Mouse (Mus musculus) hindbrain, postnatal 0 days (tissue): ENCODE results near the gene Zfp853. TPM values are rescaled to one million over a fixed set of nuclear protein-coding genes. Genes with fewer than 3 reads are reported as not detected.

Experiments
- ATAC-seq: fragments of 200-750 bp; cut with Nextera tagmentation; 2 replicates; pipeline ENCODE4 v1.8.0; 2017; ENCODE audit warnings: mild to moderate bottlenecking, moderate TSS enrichment, moderate library complexity
- DNase-seq: peaks from one replicate; pipeline ENCODE4 v3.0.0-alpha.2; 2015; ENCODE audit warnings: low spot score
- H3K27ac ChIP-seq: fragments of 300-500 bp; sonication (generic); 2 replicates; pipeline ENCODE4 v1.5.1; 2014; ENCODE audit warnings: mild to moderate bottlenecking
- H3K27me3 ChIP-seq: fragments of 300-500 bp; sonication (generic); 2 replicates; pipeline ENCODE4 v1.6.1; 2014; ENCODE audit warnings: low read length, mixed read lengths; ENCODE audit not compliant: insufficient read depth
- H3K36me3 ChIP-seq: fragments of 300-500 bp; sonication (generic); 2 replicates; pipeline ENCODE4 v1.6.1; 2014; ENCODE audit warnings: low read length, mixed read lengths; ENCODE audit not compliant: insufficient read depth
- H3K4me1 ChIP-seq: fragments of 300-500 bp; sonication (generic); 2 replicates; pipeline ENCODE4 v1.6.1; 2014; ENCODE audit warnings: antibody characterized with exemption, low read length, mixed read lengths; ENCODE audit not compliant: insufficient read depth
- H3K4me2 ChIP-seq: fragments of 300-500 bp; sonication (generic); 2 replicates; pipeline ENCODE4 v1.6.1; 2014; ENCODE audit warnings: low read depth, mild to moderate bottlenecking, low read length, moderate library complexity, mixed read lengths
- H3K4me3 ChIP-seq: fragments of 300-500 bp; sonication (generic); 2 replicates; pipeline ENCODE4 v1.5.1; 2014; ENCODE audit warnings: low read length
- H3K9ac ChIP-seq: fragments of 300-500 bp; sonication (generic); replicated peaks from 2 replicates; pipeline ENCODE4 v1.6.1; 2014; ENCODE audit warnings: mild to moderate bottlenecking, low read length, moderate library complexity, mixed read lengths
- H3K9me3 ChIP-seq: fragments of 300-500 bp; sonication (generic); 2 replicates; pipeline ENCODE4 v1.6.1; 2016; ENCODE audit warnings: low read length, mixed read lengths
- CTCF ChIP-seq: IDR thresholded peaks from 2 replicates; pipeline ENCODE4 v1.5.1; 2016; ENCODE audit warnings: antibody characterized with exemption, control low read depth, low read depth
- WGBS: fragments of 180-500 bp; shearing (Covaris S2); extraction: QIAGEN DNeasy Blood & Tissue Kit; methylation state at CpG from one replicate; pipeline ENCODE4 v1.1.7; 2014; 5-methylcytosine and 5-hydroxymethylcytosine counted together
- polyA plus RNA-seq: library from polyadenylated mRNA; unstranded; fragments of >200 nt; fragmentation: Nextera tagmentation; extraction: Ambion mirVana; gene quantifications from 2 replicates; pipeline ENCODE4 v1.2.1, GENCODE M21; 2015
- total RNA-seq: library from RNA; depleted of rRNA; stranded (reverse); fragments of >200 nt; gene quantifications from 2 replicates; pipeline ENCODE4 v1.2.3, GENCODE M21; 2014

Gene Zfp853
- total and polyA plus RNA-seq, 2 experiments from 2014 or later: 0.53 to 33.5 TPM

DNA sequence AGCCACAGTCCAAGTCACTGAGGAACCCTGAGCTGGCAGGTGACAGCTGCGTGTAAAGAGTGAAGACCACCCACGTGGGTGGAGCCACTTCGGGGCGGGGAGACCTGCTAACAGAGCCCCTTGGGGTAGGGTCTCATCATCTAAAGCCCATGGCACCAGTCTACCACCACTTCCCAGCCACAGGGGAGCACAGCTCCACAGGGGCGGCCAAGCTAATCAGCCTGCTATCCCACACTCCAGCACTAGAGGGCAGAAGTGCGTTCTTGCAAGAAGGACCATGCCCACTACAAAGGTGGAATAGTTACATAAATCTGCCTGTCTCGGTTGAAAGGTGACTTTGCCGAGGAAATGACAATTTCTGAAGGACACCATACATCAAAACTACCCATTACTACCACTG lies 18.5 kb upstream of the Zfp853 start:
- peaks cover 48% of the 10 kb centered on the region for H3K36me3 ChIP-seq
- WGBS: 61% methylated on average over 8 of the region's 8 CpGs

DNA sequence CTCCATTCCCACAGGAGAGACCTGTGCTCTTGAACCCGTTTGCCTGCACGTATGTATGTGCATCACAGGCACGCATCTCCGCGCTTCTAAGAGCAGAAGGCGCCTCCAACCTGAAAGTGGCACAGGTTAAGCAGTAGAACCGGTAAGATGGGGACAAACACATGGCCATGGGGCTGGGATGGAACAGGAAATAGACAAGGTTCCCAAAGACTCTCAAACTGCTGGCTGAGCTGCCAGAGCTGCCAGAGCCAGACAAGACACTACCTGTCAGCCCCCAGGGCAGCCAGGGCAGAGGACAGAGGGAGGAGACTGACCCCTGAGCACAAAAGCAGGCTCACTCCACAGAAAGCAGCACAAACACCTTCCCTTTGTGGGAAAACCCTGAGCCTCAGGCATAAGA lies 16.5 kb upstream of the Zfp853 start:
- Histone ChIP-seq H3K36me3 (peaks cover 51% of the 10 kb centered on the region), H3K4me1 (peaks cover 10% of the 10 kb centered on the region; the same call in 1 of the 2 replicates), H3K4me2 (no peak overlapping the region), H3K27me3 (no peaks in the 10 kb centered on the region), H3K9me3 (no peaks in the 10 kb centered on the region), H3K4me3 (no peak overlapping the region), H3K27ac (no peak overlapping the region), H3K9ac (no peak overlapping the region)
- ATAC-seq (no peak), DNase-seq (no peak)
- WGBS: 98% methylated on average over 7 of the region's 7 CpGs
- TF ChIP-seq CTCF: no peak

More for the DNA sequence above, 18.5 kb upstream of the Zfp853 start:
- H3K9me3 ChIP-seq: no peaks in the 10 kb centered on the region
- no peak overlapping the region for H3K4me2 ChIP-seq
- H3K4me3 ChIP-seq: no peak overlapping the region
- no peaks in the 10 kb centered on the region for H3K27me3 ChIP-seq
- no peak overlapping the region for H3K9ac ChIP-seq
- peak; percentile 87 for DNase-seq
- H3K4me1 ChIP-seq: peaks cover 10% of the 10 kb centered on the region; the same call in 1 of the 2 replicates
- no peak for ATAC-seq
- H3K27ac ChIP-seq: no peak overlapping the region
- peak; percentile 86 for TF ChIP-seq CTCF

- no peak for TF ChIP-seq CTCF
- 0 out of 2 replicates have a peak, but pooled peaks cover 5% of the 10 kb centered on the region for H3K4me1 ChIP-seq
- no peaks in the 10 kb centered on the region for H3K9me3 ChIP-seq
- WGBS: 93% methylated on average over 5 of the region's 5 CpGs
- no peak overlapping the region for H3K4me2 ChIP-seq
- no peak overlapping the region for H3K27ac ChIP-seq
- H3K9ac ChIP-seq: no peak overlapping the region
- no peaks in the 10 kb centered on the region for H3K27me3 ChIP-seq
- H3K36me3 ChIP-seq: peaks cover 51% of the 10 kb centered on the region
- H3K4me3 ChIP-seq: no peak overlapping the region
- ATAC-seq (no peak), DNase-seq (no peak)
Observed at GRCm38 (mm10) chr5:143308825-143309224, 15.4 kb upstream of the Zfp853 start.

DNA sequence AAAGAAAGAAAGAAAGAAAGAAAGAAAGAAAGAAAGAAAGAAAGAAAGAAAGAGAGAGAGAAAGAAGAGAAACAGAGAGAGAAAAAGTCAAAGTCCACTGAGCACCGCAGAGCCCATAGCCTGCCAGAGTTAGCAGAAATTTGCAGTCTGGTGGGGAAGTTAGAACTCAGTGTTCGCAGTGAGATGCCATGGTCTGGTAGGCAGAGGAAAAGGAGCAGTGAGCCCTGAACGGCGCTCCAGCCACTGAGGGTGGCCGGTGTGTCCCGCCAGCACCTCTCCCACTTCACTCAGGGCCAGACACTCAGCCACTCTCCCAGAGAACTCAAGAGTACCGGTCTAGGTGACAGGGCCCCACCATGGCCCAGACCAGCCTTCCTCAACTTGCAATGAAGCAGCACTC lies 10.8 kb upstream of the Zfp853 start:
- no peak overlapping the region for H3K4me2 ChIP-seq
- WGBS: 89% methylated on average over 7 of the region's 7 CpGs
- no peak for TF ChIP-seq CTCF
- no peaks in the 10 kb centered on the region for H3K4me1 ChIP-seq
- no peak for DNase-seq
- H3K36me3 ChIP-seq: peaks cover 48% of the 10 kb centered on the region
- no peak overlapping the region for H3K9ac ChIP-seq
- ATAC-seq: no peak
- no peaks in the 10 kb centered on the region for H3K27me3 ChIP-seq
- no peaks in the 10 kb centered on the region for H3K9me3 ChIP-seq
- no peak overlapping the region for H3K4me3 ChIP-seq
- H3K27ac ChIP-seq: no peak overlapping the region

- 83% methylated on average over 8 of the region's 8 CpGs for WGBS
- Histone ChIP-seq H3K27ac (no peak overlapping the region), H3K4me1 (no peaks in the 10 kb centered on the region), H3K4me3 (no peak overlapping the region), H3K9ac (no peak overlapping the region), H3K27me3 (no peaks in the 10 kb centered on the region), H3K36me3 (peaks cover 29% of the 10 kb centered on the region), H3K9me3 (no peaks in the 10 kb centered on the region), H3K4me2 (no peak overlapping the region)
- peak; percentile 62 for TF ChIP-seq CTCF
- peak; percentile 31 for DNase-seq
- no peak; the same call in 1 of the 2 replicates for ATAC-seq
Observed at GRCm38 (mm10) chr5:143301296-143301695, 7.9 kb upstream of the Zfp853 start.

GRCm38 (mm10) chr5:143299686-143300085 lies 6.3 kb upstream of the Zfp853 start:
- peak; percentile 85 for TF ChIP-seq CTCF
- peak; percentile 66 for DNase-seq
- no peak overlapping the region for H3K9ac ChIP-seq
- no peak for ATAC-seq
- H3K4me1 ChIP-seq: no peaks in the 10 kb centered on the region
- H3K36me3 ChIP-seq: peaks cover 23% of the 10 kb centered on the region
- no peaks in the 10 kb centered on the region for H3K9me3 ChIP-seq
- no peak overlapping the region for H3K4me3 ChIP-seq
- H3K27me3 ChIP-seq: no peaks in the 10 kb centered on the region
- H3K27ac ChIP-seq: no peak overlapping the region
- WGBS: 87% methylated on average over 4 of the region's 4 CpGs
- H3K4me2 ChIP-seq: no peak overlapping the region

GRCm38 (mm10) chr5:143298391-143298790 lies 5.0 kb upstream of the Zfp853 start:
- H3K36me3 ChIP-seq: peaks cover 19% of the 10 kb centered on the region
- ATAC-seq (no peak), DNase-seq (no peak)
- no peak overlapping the region for H3K9ac ChIP-seq
- H3K4me1 ChIP-seq: 0 out of 2 replicates have a peak, but pooled peaks cover 4% of the 10 kb centered on the region
- H3K27ac ChIP-seq: no peak overlapping the region
- peak; percentile 52 for TF ChIP-seq CTCF
- H3K9me3 ChIP-seq: no peaks in the 10 kb centered on the region
- H3K4me2 ChIP-seq: no peak overlapping the region
- H3K4me3 ChIP-seq: no peak overlapping the region
- H3K27me3 ChIP-seq: no peaks in the 10 kb centered on the region
- 95% methylated on average over 7 of the region's 7 CpGs for WGBS
